Mouse (Mus musculus) cerebellum, adult (tissue): ENCODE measurements around the gene Fbxo9.
A peak's percentile ranks its signal among the peaks of the same experiment; 100 is the strongest.

Source experiments
- ATAC-seq: cut with Nextera tagmentation; 2 replicates; pipeline ENCODE4 v1.9.2; 2017; ENCODE audit warnings: mild to moderate bottlenecking, moderate library complexity, mixed read lengths; ENCODE audit not compliant: insufficient number of reproducible peaks, low FRiP score, low TSS enrichment

The Fbxo9 gene

DNA sequence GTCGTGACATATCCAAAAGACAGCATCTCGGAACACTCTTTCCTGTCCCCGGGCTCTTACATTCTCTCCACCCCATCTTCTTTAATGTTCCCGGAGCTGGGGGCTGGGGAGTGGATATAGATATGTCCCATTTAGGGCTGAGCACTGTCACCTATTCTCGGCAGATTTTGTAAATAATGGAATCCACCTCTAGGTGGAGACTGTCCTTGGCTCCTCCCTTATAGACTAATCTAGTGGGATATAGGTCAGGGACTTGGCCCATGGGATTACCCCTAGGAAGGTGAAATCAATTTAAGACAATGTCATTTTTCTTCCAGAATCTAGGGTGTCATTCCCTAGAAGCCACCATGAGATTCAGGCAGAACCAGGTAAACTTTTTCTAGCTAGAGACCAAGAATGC, 791 bp upstream of the Fbxo9 start:
- no peak for ATAC-seq

DNA sequence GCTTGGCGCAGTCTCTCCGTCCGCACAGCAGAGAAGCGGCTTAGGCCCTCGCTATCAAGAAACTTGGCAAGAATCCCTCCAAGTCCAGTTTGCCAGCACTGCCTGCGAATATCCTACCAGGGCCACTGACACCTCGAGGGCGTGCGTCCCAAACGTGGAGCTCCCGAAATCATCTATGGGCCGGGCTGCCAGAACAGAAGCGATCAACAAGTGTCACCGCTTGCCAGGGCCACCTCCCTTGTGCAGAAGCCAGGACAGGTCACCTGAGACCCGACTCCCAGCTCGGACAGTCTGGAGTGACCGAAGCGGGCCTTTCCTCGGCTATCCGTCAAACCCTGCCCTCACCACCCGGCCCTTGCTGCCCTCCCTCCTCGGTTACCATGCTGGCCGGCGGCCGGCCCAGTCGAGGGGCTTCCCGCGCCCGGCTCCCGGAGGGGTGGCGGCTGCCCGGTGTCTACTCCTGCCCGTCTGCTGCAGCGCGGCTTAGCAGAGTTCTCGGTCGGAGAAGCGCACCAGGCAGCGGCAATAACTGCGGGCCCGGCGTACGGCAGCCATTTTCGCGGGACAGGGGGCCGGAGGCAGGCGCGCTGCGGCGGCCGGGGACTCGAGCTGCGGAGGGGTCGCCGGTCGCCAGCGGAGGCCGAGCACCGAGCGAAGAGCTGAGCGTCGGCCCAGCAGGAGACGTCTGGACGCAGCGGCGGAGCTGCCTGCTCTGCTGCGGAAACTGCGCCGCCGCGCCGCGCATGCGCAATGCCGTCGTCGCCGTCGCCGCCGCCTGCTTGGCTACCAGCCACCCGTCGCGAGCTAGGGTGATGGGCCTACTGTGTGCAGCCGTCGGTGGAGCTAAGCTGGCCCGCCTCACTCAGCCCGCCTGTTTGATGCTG, 711 bp downstream of the Fbxo9 start:
- ATAC-seq: peak; percentile 52

DNA sequence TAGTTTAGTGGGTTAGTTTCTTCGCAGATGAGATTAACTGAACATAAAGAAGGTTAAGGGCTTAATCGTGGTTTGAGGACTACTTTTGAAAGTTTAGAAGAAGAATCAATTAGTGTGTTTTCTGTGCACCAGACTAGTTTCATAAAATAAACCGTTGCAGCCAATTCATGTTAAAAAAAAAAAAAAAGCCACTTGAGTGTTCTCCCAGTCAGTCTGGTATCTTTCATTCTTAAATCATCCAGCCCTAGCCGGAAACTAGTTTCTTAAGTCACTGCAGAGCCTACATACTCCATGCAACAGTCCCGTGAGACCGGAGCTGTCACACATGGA, 1.3 kb downstream of the Fbxo9 start:
- no peak for ATAC-seq

DNA sequence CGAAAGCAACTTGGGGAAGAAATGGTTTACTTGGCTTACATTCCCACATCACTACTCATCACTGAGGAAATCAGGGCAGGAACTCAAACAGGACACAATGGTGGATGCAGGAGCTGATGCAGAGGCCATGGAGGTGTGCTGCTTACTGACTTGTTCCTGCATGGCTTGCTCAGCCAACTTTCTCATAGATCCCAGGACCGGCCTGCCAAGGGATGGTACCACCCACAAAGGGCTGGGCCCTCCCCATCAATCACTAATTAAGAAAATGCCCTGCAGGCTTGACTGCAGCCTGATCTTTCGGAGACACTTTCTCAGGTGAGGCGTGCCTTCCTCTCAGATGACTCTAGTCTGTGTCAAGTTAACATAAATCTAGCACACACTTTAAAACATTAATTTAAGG, 2.0 kb downstream of the Fbxo9 start:
- ATAC-seq: no peak

DNA sequence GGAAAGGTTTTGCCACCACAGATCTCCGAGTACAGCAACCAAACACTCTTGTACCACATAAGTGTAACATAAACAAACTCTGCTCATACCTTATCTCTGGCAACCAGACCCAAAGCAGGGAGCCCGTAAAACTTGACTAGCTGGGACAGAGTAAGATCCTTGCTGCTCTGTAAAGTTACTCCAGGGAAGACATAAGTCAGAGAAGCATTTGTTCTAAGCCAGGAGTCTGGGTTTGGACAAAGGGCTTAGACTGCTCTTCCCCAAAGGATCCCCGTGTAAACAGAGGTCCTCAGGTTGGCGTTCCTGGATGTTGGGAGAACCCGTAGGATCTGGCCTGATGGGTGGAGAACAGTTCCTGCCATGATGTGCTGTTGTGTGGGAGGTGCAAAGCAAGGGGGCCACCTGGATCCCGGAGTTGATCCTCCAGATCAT, 3.3 kb downstream of the Fbxo9 start:
- no peak for ATAC-seq

DNA sequence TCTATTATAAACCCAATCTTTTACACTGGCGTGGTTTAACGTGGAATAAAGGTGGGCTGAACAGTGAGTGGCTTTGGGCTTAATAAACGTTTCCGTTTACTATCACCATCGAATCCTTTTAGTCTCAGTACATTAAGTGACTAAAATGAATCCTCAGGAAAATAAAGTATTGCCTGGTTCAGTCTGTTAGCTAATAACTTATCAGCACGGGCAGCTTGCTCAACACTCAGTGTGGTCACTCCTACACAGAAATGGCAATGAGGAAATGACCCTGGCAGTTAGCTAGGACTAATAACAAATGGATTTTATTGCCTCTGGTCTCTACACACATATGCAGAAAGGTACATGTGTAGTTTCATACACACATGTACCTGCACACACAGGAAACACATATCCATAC, 3.9 kb downstream of the Fbxo9 start:
- no peak for ATAC-seq

DNA sequence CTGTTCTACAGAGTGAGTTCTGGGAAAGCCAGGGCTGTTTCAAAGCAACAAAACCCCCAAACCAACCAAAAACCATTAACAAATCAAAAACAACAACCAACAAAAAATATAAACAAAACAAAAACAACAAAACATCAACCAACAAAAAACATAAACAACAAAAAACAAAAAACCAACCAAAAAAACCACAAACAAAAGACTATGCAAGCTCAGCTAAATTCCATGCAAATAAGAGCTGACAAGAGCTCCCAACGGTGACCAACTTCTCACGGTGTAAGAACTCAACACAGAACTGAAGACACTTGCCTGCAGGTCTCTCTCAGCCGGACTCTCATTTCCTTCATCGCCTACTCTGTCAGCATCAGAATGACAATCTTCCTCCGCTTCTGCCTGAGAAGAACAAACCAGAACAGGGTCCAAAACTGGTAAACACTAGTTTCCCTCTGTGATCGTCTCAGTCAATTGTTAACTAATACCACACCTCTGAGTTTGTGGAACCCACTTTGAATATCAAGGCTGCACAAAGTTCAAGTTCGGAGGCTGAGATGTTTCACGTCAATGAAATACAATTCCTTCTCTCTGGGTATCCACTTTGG, 4.8 kb downstream of the Fbxo9 start:
- no peak for ATAC-seq

DNA sequence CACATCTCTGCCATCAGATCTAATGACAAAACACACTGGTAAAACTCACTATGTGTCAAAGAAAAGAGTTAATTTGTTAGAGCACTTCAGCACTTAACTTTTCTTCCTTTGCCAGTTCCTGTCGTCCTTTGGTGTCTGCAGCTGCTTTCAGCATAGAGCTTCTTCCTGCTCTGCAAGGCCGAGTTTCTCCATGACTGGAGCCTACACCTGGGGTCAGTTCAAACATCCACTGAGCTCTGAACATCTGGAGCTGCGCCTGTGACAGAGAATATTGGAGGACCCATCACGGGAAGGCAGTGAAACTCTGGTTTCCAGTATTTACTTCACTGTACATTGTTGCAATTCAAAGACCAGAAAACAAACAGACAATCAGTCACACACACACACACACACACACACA, 7.4 kb downstream of the Fbxo9 start:
- ATAC-seq: no peak

DNA sequence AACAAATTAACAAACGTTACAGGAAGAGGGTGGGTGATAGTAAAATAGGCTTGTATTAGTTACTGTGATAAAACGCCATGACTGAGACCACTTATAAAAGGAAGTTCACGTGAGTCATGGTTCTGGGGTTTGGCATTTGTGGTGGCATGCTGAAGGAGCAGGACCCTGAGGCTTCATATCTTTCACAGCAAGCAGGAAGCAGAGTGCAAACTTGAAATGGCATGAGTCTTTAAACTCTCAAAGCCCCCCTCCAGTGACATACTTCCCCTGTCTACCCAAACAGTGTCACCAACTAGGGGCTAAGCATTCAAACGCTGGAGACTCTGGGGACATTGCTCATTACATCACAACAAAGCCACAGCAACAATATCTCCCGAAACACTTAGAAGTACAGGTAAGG, 7.9 kb downstream of the Fbxo9 start:
- ATAC-seq: no peak

DNA sequence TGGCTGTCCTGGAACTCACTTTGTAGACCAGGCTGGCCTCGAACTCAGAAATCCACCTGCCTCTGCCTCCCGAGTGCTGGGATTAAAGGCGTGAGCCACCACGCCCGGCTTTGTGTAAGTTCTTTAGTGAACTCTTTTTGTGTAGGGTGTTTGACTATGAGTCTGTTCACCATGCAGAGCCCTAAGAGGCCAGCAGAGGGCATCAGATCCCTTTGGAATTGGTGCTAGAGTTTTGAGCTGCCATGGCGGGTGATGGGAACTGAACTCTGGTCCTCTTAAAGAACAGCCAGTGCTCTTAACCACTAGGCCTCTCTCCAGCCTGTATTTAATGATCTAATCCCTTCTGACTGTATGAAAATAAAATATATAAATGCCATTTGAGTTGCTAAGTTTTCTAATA, 12.5 kb downstream of the Fbxo9 start:
- no peak for ATAC-seq

DNA sequence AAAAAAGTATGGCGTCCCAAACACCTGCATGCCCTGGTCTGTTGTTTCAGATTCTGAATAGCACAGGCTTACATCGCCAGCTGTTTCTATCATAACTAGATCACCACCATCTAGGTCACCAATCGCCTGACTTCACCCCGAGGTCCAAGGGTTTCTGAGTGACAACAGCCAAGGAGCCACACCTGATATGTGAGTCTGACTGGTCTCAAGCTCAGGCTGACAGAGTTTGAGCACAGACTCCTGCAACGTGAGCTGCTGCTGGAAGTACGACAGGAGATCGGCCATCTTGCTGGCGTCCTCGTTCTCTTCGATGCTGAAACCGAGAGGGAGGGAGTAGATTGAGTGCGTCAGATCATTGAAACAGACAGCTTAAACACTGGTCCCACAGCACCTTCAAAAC, 13.2 kb downstream of the Fbxo9 start:
- ATAC-seq: no peak

DNA sequence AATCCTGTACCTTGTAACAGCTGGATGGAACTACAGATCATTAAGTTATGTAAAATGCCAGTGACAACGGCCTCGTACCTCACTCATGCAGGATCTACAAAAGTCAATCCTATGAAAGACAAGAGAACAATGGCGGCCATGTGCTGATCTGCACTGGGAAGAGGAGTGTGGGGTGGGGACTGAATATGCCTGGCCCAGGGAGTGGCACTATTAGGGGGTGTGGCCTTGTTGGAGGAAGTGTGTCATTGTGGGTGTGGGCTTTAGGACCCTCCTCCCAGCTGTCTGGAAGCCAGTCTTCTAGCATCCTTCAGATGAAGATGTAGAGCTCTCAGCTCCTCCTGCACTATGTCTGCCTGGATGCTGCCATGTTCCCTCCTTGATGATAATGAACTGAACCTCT, 18.3 kb downstream of the Fbxo9 start:
- no peak for ATAC-seq

DNA sequence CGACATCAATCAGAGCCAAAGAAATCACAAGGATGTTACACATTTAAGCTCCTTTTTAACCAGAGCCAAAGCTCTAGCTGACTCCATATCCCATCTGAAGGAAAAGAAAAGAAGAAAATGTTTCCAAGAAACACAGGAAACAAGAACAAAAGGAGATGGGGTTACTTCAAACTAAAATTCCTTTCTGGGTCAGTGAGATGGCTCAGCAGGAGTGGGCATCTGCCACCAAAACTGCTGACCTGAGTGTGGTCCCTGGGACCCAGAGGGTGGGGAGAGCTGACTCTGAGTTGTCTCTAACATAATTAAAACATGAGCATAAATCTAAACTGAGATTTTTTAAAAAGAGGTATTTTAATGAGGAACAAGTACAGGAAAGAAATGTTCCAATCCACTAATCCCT, 19.0 kb downstream of the Fbxo9 start:
- no peak for ATAC-seq

DNA sequence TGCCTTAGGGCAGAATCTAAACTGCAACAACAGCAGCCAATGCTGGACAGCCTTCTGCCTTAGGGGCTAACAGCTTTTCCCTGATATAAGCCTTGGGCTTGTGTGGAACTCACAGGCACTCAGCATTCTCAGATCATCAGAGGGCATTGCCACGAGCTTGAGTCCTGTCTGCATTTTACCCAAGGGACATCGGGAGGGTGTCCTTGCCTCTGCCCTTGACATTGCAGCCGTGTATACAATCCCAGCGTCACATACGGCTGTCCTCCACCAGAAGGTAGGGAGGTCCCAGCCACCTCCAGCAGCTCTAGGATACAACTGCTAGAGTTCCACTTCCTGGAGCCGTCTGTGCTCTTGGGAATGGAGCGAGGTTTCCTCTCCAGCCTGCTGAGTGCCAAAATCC, 19.9 kb downstream of the Fbxo9 start:
- ATAC-seq: no peak

DNA sequence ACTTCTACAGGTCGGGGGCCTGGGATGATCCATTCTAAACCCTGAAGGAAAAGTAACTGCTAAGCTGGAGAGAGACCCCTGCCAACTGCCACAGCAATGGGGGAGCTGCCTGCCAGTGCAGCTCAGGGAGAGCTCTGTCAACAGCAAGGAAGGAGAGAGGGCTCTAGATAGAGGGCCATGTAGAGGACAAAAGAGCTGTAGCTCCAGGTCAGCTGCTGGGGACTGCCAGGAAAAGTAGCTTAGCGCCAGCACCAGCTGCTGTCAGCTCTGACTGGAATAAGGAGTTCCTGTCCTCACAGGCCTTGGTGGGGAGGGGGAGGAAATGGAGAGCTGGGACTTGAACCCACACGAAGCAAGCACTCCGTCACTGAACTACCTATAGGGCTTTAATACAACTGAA, 20.3 kb downstream of the Fbxo9 start:
- ATAC-seq: no peak

DNA sequence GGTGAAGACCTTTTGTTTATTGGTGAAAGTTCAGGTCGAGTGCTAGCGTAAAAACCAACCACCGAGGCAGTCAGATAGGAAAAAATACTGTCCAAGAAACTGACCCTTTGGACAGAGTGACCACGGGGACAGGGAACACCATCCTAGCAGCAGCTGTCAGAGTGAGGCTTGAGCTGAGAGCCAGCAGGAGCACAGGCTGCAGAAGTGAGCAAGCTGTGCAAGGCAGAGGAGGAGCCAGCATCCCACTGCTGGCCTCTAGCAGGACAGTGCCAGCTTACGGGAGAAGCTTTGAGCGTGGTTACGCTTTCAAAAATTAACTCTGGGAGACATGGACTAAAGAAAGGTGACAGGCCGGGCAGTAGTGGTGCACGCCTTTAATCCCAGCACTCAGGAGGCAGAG, 21.1 kb downstream of the Fbxo9 start:
- no peak for ATAC-seq

DNA sequence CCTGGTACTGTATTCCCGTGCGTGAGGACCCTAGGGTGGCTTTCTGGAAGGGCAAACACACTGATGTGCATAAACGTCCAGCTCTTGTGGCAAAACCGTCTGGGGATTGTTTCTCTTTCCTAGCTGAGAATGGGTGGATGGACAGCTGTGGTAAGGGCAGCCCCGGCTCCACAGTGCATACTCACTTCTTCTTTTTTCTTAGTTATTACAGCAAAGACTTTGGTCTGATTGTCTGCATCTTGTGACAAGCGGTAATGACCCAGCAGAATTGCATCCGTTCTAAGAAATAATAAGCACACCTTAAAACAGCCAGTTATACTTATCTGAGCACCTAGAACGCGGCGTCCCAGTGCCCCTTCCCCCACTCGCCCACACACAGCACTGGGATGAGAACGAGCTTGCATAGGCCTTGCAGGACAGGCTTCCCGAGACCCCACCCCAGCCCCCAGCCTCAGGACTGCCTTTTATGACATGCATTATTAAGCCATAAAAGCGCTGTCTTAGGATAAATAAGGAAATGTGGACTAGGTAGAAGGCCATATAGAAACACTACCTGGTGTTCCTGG, 23.1 kb downstream of the Fbxo9 start:
- ATAC-seq: no peak

DNA sequence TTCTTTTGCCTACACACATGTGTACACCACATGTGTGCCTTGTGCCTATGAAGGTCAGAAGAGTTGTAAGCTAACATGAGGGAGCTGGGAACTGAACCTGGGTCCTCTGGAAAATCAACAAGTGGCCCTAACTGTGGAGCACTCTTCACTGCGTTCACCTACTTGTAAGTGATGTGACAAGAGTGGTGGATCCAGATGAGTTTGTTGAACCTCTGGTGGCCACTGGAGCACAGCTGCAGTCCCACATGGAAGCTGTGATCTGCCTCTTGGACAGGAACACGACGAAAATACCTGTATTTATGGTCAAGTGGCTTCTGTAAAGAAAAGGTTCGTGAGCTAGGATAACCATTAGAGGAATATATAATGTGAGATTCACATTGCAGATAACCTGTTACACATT, 24.5 kb downstream of the Fbxo9 start:
- no peak for ATAC-seq

DNA sequence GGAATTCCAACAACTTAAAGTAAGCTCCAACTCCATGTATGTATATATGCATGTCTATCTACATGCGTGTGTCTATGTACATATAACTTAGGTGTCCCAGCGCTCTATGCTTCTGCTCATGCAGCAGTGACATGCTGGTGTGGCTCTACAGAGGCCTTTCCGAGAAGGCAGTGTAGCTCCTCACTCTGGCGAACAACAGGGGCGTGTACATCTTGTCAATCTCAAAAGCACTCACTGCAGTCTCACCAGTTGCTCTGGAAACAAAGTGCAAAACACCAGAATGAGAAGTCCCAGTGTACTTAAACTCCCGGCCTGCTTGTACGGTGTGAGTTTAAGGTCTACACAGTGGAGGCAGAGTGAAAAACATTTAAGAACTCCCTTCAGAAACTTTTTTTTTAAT, 27.0 kb downstream of the Fbxo9 start:
- ATAC-seq: no peak

DNA sequence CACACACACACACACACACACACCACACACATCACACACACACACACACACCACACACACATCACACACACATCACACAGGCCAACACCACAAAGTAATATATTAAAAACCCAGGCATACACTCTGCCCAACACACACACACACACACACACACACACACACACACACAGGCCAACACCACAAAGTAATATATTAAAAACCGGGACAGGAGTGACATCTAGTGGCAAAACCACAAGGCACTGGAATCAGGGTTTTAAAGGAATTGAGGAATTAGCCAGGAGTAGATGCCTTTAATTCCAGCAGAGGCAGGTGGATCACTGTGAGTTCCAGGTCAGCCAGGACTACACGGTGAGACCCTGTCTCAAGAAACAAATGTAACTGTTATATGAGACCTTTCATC, 30.6 kb downstream of the Fbxo9 start:
- no peak for ATAC-seq

DNA sequence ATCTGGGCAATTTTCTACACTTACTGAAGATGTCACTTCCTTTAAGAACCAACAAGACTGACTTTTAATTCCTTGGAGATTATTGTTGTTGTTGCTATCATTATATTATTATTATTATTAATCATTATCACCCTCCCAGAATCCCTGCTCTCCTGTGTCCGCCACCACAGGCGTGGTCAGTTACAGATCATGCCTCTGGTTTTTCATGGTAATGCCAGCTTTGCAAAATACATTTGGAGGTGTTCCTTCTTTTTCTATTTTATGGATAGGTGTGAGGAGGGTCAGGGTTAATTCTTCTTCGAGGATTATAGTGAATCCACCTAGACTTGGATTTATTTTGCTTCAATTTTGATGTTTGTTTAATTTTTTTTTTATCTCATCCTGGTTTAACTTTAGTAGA, 33.6 kb downstream of the Fbxo9 start:
- no peak for ATAC-seq

DNA sequence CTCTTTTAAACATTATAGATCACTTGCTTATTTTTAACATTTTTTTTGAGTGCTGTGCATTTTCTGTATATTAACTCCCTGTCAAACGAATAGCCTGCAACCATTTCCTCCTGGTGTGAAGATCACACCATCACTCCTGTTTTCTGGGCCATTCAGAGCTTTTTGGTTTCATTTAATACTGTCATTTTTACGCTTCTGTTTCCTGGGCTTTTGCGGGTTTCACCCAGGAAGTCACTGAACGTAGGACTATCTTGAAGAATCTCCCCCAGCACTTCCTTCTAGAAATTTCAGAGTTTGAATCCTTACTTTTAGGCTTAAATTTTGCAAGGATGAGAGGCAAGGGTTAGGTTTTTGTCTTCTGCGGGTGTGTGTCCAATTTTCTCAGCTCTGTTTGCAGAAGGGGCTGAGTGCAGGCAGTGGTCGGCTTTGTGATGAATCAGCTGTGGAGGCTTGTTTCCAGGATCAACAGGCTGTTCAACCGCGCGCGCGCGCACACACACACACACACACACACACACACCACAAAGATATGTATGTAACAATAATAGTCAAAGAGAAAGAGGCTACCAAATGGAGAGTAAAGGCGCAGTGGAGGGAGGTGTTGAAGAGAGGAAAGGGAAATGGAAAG, 35.0 kb downstream of the Fbxo9 start:
- no peak for ATAC-seq
